Mouse (Mus musculus) MEL (cell line): ENCODE measurements around the gene Six2.

ENCODE experiments used
- CTCF ChIP-seq, 3 experiments: IDR thresholded peaks in 2 of 3; conservative IDR thresholded peaks in 1 of 3; 2 replicates each; pipeline ENCODE4 v1.5.1; 2011 to 2012; ENCODE audit warnings: low read length in 3 of 3, low read depth in 2 of 3, mild to moderate bottlenecking in 2 of 3, improper control_type of control experiment in 1 of 3, inconsistent platforms in 1 of 3, mixed read lengths in 1 of 3, moderate library complexity in 1 of 3; ENCODE audit not compliant: control insufficient read depth in 1 of 3, insufficient read depth in 1 of 3, poor library complexity in 1 of 3, severe bottlenecking in 1 of 3
- GATA1 ChIP-seq: IDR thresholded peaks from 2 replicates; pipeline ENCODE4 v1.6.1; 2011; ENCODE audit warnings: low read depth, low read length, improper control_type of control experiment
- HCFC1 ChIP-seq: IDR thresholded peaks from 2 replicates; pipeline ENCODE4 v1.6.1; 2012; ENCODE audit warnings: low read depth, mild to moderate bottlenecking, inconsistent platforms, low read length, improper control_type of control experiment, moderate library complexity
- MAZ ChIP-seq: IDR thresholded peaks from 2 replicates; pipeline ENCODE4 v1.6.1; 2012; ENCODE audit warnings: low read depth, mild to moderate bottlenecking, inconsistent platforms, low read length, improper control_type of control experiment
- NELFE ChIP-seq: IDR thresholded peaks from 2 replicates; pipeline ENCODE4 v1.6.1; 2011; ENCODE audit warnings: low read depth, low read length, improper control_type of control experiment
- USF1 ChIP-seq: IDR thresholded peaks from 2 replicates; pipeline ENCODE4 v1.6.1; 2014; ENCODE audit warnings: low read depth, mild to moderate bottlenecking, inconsistent platforms, low read length, improper control_type of control experiment, moderate library complexity

DNA sequence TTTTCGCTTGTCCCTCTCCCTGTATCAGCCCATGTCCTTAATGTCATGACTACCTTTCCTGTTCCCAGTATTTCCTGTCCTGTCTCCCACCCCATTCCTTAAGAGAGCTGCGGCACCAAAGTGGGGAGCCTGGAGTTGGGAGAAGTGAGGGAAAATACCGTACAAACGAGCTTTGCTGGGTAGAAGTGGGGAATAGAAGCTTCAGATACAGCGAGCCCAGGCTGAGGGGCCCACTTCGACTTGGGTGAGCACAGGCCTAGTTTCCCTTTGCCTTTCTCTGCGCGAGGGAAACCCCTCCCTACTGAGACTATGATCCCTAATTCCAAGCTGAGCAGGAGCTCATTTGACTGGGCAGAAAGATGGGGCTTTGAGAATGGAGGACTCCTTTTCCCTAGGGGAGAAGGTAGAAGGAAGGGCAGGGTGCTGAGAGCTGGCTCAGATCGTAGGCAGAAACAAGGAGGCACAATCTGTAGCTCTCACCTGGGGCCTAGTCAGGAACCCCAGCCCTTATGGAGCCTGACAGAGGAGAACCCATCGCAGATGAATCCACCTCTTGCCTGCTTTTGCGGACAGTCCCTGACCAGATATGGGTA lies 2.3 kb downstream of the Six2 start:
- TF ChIP-seq MAZ (no peak), GATA1 (no peak), NELFE (no peak), USF1 (no peak), CTCF (IDR thresholded peaks at IDR 0.05 in 2 of 3, conservative IDR thresholded peaks at IDR 0.05 in 1 of 3; ENCODE audit: control insufficient read depth in 1 of 3, insufficient read depth in 1 of 3, low read depth in 2 of 3, low read length in 3 of 3, poor library complexity in 1 of 3, severe bottlenecking in 1 of 3) (no peak), HCFC1 (no peak)
